Mouse (Mus musculus): ENCODE measurements at regions not wholly inside any gene's neighbourhood (a gene's known extent, or its start where the extent isn't known, plus 50 kb on each side); places are given as distances from the start of the nearest gene placed in this dataset.

- Histone ChIP-seq H3K36me3 (ENCODE audit: control insufficient read depth, insufficient read depth) (no peaks in the 10 kb centered on the region), H3K27me3 (ENCODE audit: control insufficient read depth, insufficient read depth, insufficient read length) (no peaks in the 10 kb centered on the region), H3K79me3 (ENCODE audit: low read depth) (no peaks in the 10 kb centered on the region), H3ac (ENCODE audit: control insufficient read depth, insufficient read length, low read depth) (no peak overlapping the region), H3K4me3 (ENCODE audit: insufficient read depth, poor library complexity, severe bottlenecking) (no peak overlapping the region), H3K79me2 (ENCODE audit: control insufficient read depth, insufficient read depth) (no peaks in the 10 kb centered on the region)
- TF ChIP-seq MYOD1 (IDR thresholded peaks at IDR 0.05; ENCODE audit: control insufficient read depth, insufficient read length, low read depth) (no peak), MYOG (IDR thresholded peaks at IDR 0.05; ENCODE audit: control insufficient read depth, extremely low read depth, insufficient read length) (no peak), USF1 (IDR thresholded peaks at IDR 0.05; ENCODE audit: low read depth) (no peak), CTCF (IDR thresholded peaks at IDR 0.05; ENCODE audit: control insufficient read depth, insufficient read depth, insufficient read length) (no peak), CEBPB (IDR thresholded peaks at IDR 0.05; ENCODE audit: low read depth) (no peak), MAX (IDR thresholded peaks at IDR 0.05) (no peak), FOSL1 (IDR thresholded peaks at IDR 0.05; ENCODE audit: insufficient read depth, low read length, poor library complexity, severe bottlenecking) (no peak)
Observed at GRCm38 (mm10) chr13:70282731-70283130, 354.7 kb downstream of the Ice1 start.

GRCm38 (mm10) chr13:70283231-70283630, 354.2 kb downstream of the Ice1 start:
- no peaks in the 10 kb centered on the region for H3K79me3 ChIP-seq (ENCODE audit: low read depth)

GRCm38 (mm10) chr13:70292713-70293112, 344.7 kb downstream of the Ice1 start:
- TF ChIP-seq USF1 (IDR thresholded peaks at IDR 0.05; ENCODE audit: low read depth) (no peak), MYOG (IDR thresholded peaks at IDR 0.05; ENCODE audit: control insufficient read depth, extremely low read depth, insufficient read length) (no peak), CEBPB (IDR thresholded peaks at IDR 0.05; ENCODE audit: low read depth) (no peak), FOSL1 (IDR thresholded peaks at IDR 0.05; ENCODE audit: insufficient read depth, low read length, poor library complexity, severe bottlenecking) (no peak)
- no peaks in the 10 kb centered on the region for H3K27me3 ChIP-seq (ENCODE audit: control insufficient read depth, insufficient read depth, insufficient read length)
- no peak overlapping the region for H3ac ChIP-seq (ENCODE audit: control insufficient read depth, insufficient read length, low read depth)
- H3K79me2 ChIP-seq (ENCODE audit: control insufficient read depth, insufficient read depth), result no peaks in the 10 kb centered on the region
- H3K79me3 ChIP-seq (ENCODE audit: low read depth), result no peaks in the 10 kb centered on the region
- no peak overlapping the region for H3K4me3 ChIP-seq (ENCODE audit: insufficient read depth, poor library complexity, severe bottlenecking)
- H3K36me3 ChIP-seq (ENCODE audit: control insufficient read depth, insufficient read depth), result no peaks in the 10 kb centered on the region

More at GRCm38 (mm10) chr13:70283231-70283630, 354.2 kb downstream of the Ice1 start:
- H3K4me3 ChIP-seq (ENCODE audit: insufficient read depth, poor library complexity, severe bottlenecking), result no peak overlapping the region
- no peaks in the 10 kb centered on the region for H3K27me3 ChIP-seq (ENCODE audit: control insufficient read depth, insufficient read depth, insufficient read length)
- H3ac ChIP-seq (ENCODE audit: control insufficient read depth, insufficient read length, low read depth), result no peak overlapping the region
- no peaks in the 10 kb centered on the region for H3K79me2 ChIP-seq (ENCODE audit: control insufficient read depth, insufficient read depth)
- TF ChIP-seq MYOD1 (IDR thresholded peaks at IDR 0.05; ENCODE audit: control insufficient read depth, insufficient read length, low read depth), result no peak
- TF ChIP-seq USF1 (IDR thresholded peaks at IDR 0.05; ENCODE audit: low read depth), result no peak
- no peaks in the 10 kb centered on the region for H3K36me3 ChIP-seq (ENCODE audit: control insufficient read depth, insufficient read depth)

- no peak for TF ChIP-seq MYOD1 (IDR thresholded peaks at IDR 0.05; ENCODE audit: control insufficient read depth, insufficient read length, low read depth)
- no peak for TF ChIP-seq MAX (IDR thresholded peaks at IDR 0.05)
- TF ChIP-seq MYOG (IDR thresholded peaks at IDR 0.05; ENCODE audit: control insufficient read depth, extremely low read depth, insufficient read length), result no peak
- TF ChIP-seq FOSL1 (IDR thresholded peaks at IDR 0.05; ENCODE audit: insufficient read depth, low read length, poor library complexity, severe bottlenecking), result no peak
- TF ChIP-seq CEBPB (IDR thresholded peaks at IDR 0.05; ENCODE audit: low read depth), result no peak
- TF ChIP-seq USF1 (IDR thresholded peaks at IDR 0.05; ENCODE audit: low read depth), result no peak
- no peak for TF ChIP-seq CTCF (IDR thresholded peaks at IDR 0.05; ENCODE audit: control insufficient read depth, insufficient read depth, insufficient read length)
- Histone ChIP-seq H3K79me2 (ENCODE audit: control insufficient read depth, insufficient read depth) (no peaks in the 10 kb centered on the region), H3K79me3 (ENCODE audit: low read depth) (no peaks in the 10 kb centered on the region), H3K36me3 (ENCODE audit: control insufficient read depth, insufficient read depth) (no peaks in the 10 kb centered on the region), H3ac (ENCODE audit: control insufficient read depth, insufficient read length, low read depth) (no peak overlapping the region), H3K4me3 (ENCODE audit: insufficient read depth, poor library complexity, severe bottlenecking) (no peak overlapping the region), H3K27me3 (ENCODE audit: control insufficient read depth, insufficient read depth, insufficient read length) (no peaks in the 10 kb centered on the region)
Observed at GRCm38 (mm10) chr13:70303953-70304525, 333.4 kb downstream of the Ice1 start.

- TF ChIP-seq FOSL1 (IDR thresholded peaks at IDR 0.05; ENCODE audit: insufficient read depth, low read length, poor library complexity, severe bottlenecking) (no peak), CEBPB (IDR thresholded peaks at IDR 0.05; ENCODE audit: low read depth) (no peak), CTCF (IDR thresholded peaks at IDR 0.05; ENCODE audit: control insufficient read depth, insufficient read depth, insufficient read length) (no peak)
Observed at GRCm38 (mm10) chr13:70310516-70310915, 326.9 kb downstream of the Ice1 start.

GRCm38 (mm10) chr13:70311226-70312055, 326.0 kb downstream of the Ice1 start:
- no peaks in the 10 kb centered on the region for H3K36me3 ChIP-seq (ENCODE audit: control insufficient read depth, insufficient read depth)
- H3K79me3 ChIP-seq (ENCODE audit: low read depth), result no peaks in the 10 kb centered on the region
- no peak overlapping the region for H3K4me3 ChIP-seq (ENCODE audit: insufficient read depth, poor library complexity, severe bottlenecking)
- H3K27me3 ChIP-seq (ENCODE audit: control insufficient read depth, insufficient read depth, insufficient read length), result no peaks in the 10 kb centered on the region
- H3ac ChIP-seq (ENCODE audit: control insufficient read depth, insufficient read length, low read depth), result no peak overlapping the region
- TF ChIP-seq CEBPB (IDR thresholded peaks at IDR 0.05; ENCODE audit: low read depth) (no peak), MYOD1 (IDR thresholded peaks at IDR 0.05; ENCODE audit: control insufficient read depth, insufficient read length, low read depth) (no peak), MAX (IDR thresholded peaks at IDR 0.05) (no peak), USF1 (IDR thresholded peaks at IDR 0.05; ENCODE audit: low read depth) (no peak), FOSL1 (IDR thresholded peaks at IDR 0.05; ENCODE audit: insufficient read depth, low read length, poor library complexity, severe bottlenecking) (no peak), MYOG (IDR thresholded peaks at IDR 0.05; ENCODE audit: control insufficient read depth, extremely low read depth, insufficient read length) (no peak), CTCF (IDR thresholded peaks at IDR 0.05; ENCODE audit: control insufficient read depth, insufficient read depth, insufficient read length) (no peak)
- H3K79me2 ChIP-seq (ENCODE audit: control insufficient read depth, insufficient read depth), result no peaks in the 10 kb centered on the region

More at GRCm38 (mm10) chr13:70310516-70310915, 326.9 kb downstream of the Ice1 start:
- Histone ChIP-seq H3K36me3 (ENCODE audit: control insufficient read depth, insufficient read depth) (no peaks in the 10 kb centered on the region), H3K79me2 (ENCODE audit: control insufficient read depth, insufficient read depth) (no peaks in the 10 kb centered on the region), H3K4me3 (ENCODE audit: insufficient read depth, poor library complexity, severe bottlenecking) (no peak overlapping the region), H3K79me3 (ENCODE audit: low read depth) (no peaks in the 10 kb centered on the region), H3ac (ENCODE audit: control insufficient read depth, insufficient read length, low read depth) (no peak overlapping the region), H3K27me3 (ENCODE audit: control insufficient read depth, insufficient read depth, insufficient read length) (no peaks in the 10 kb centered on the region)
